Mouse (Mus musculus) macrophage (primary cell): ENCODE results near the gene Sectm1a. TPM values are rescaled to one million over a fixed set of nuclear protein-coding genes. Genes with fewer than 3 reads are reported as not detected.
"Not testable (repeated sequence)": the region's sequence is repeated elsewhere in the genome, so short reads cannot be mapped to it uniquely, and the experiment has no call there.

ENCODE experiments used
- H3K27ac ChIP-seq: fragments of 350-480 bp; formaldehyde crosslinking; 2 replicates; pipeline ENCODE4 v1.9.0; 2021
- H3K36me3 ChIP-seq: fragments of 350-480 bp; formaldehyde crosslinking; 2 replicates; pipeline ENCODE4 v1.9.0; 2021; ENCODE audit errors: inconsistent target
- H3K4me3 ChIP-seq: fragments of 350-480 bp; formaldehyde crosslinking; 2 replicates; pipeline ENCODE4 v1.9.0; 2021; ENCODE audit errors: inconsistent target
- H3K79me2 ChIP-seq: fragments of 350-480 bp; formaldehyde crosslinking; 2 replicates; pipeline ENCODE4 v1.9.0; 2021; ENCODE audit errors: inconsistent target
- WGBS: methylation state at CpG from one replicate; pipeline ENCODE4 v1.1.7; 2026; ENCODE audit warnings: inconsistent platforms; ENCODE audit not compliant: missing documents; 5-methylcytosine and 5-hydroxymethylcytosine counted together
- polyA plus RNA-seq: library from polyadenylated mRNA; stranded (reverse); fragments of 250-400 nt; gene quantifications from 3 replicates; pipeline ENCODE4 v1.2.4, GENCODE M21; 2018; ENCODE audit warnings: inconsistent platforms

The Sectm1a gene
- polyA plus RNA-seq, 1 experiment from 2014 or later, result not detected

DNA sequence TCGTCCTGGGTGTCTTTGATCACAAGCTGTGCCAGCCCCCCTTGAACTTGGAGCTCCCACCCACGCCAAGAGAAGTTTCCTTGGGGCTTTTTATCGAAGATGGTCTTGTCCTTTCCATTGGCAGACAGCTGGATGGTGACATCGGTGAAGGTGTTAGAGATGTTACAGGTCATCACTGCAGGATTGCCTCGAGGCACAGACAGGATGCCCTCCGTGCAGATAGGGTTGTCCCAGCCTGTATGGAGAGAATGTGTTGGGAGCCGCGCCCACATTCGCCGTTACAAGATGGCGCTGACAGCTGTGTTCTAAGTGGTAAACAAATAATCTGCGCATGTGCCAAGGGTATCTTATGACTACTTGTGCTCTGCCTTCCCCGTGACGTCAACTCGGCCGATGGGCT is 11.4 kb downstream of the Sectm1a start:
- H3K36me3 ChIP-seq, H3K79me2 ChIP-seq, H3K4me3 ChIP-seq, H3K27ac ChIP-seq: not testable (repeated sequence)
- WGBS, result 97% methylated on average over 11 of the region's 16 CpGs

DNA sequence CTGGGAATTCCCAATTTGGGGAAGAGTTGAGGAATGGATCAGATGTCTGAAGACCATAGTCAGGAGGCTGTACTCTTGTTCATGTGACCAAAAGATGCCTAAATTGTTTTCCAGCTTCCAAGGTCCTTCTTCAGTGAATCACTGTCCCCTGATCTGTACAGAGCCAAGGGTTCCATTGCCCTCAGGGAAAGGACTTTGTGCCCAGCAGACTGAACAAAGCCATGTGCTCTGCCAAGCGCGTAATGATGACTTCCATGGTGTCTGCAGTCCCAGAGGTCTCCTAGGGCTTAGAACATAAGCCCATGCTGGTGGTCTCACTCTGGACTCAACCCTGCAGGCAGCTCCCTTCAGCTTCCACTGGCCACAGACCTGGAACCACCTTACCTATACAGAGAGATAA is 13.1 kb downstream of the Sectm1a start:
- 95% methylated on average over 2 of the region's 2 CpGs for WGBS
- Histone ChIP-seq H3K36me3 (no peaks in the 10 kb centered on the region), H3K79me2 (no peaks in the 10 kb centered on the region), H3K4me3 (no peak overlapping the region), H3K27ac (no peak overlapping the region)

DNA sequence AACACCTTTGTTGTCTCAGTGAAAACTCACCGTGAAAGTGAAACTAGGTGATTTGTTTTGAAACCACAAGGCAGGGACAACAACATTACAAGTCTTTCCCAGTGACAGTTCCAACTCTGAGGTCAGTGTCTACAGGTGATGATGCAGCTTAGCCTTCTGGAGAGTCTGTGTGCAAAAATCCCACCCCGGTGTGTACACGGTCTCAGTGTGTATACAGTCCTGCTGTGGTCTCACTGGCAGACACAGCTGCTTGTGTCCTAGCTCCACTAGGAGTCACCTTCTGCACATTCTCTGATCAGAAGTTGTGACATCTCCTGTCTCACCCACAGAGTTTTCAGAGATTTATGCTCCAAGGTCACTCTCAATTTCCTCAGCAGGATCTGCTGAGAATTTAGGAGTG is 16.8 kb downstream of the Sectm1a start:
- Histone ChIP-seq H3K27ac (no peak overlapping the region), H3K36me3 (no peaks in the 10 kb centered on the region), H3K4me3 (no peak overlapping the region), H3K79me2 (no peaks in the 10 kb centered on the region)
- WGBS, result 66% methylated on average over 3 of the region's 3 CpGs

DNA sequence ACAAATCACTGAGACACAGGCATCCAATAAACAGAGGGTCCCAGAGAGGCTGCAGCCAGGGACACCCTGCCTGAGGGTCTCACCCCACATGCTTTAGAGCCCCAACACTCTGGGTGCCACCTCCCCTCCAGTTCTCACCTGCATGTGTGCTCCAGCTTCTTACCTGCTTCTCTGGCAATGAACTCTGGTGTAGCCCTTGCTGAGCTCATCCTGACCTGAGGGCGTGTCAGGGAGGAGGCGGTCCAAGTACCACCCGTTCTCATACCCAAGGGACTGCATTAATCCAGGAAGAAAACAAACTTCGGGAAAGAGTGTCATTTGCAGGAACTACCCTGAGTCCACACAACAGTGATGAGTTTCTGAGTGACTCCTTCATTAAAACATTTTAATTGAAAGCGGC is 17.6 kb downstream of the Sectm1a start, which contains the start of gene Sectm1b:
Sectm1b (minus strand) TSS at position 191 of the 400 bp plus-strand sequence.
- Histone ChIP-seq H3K36me3 (no peaks in the 10 kb centered on the region), H3K27ac (no peak within 1 kb of the TSS), H3K4me3 (no peak within 1 kb of the TSS), H3K79me2 (no peaks in the 10 kb centered on the region)
- WGBS, result 78% methylated on average over 5 of the region's 5 CpGs

DNA sequence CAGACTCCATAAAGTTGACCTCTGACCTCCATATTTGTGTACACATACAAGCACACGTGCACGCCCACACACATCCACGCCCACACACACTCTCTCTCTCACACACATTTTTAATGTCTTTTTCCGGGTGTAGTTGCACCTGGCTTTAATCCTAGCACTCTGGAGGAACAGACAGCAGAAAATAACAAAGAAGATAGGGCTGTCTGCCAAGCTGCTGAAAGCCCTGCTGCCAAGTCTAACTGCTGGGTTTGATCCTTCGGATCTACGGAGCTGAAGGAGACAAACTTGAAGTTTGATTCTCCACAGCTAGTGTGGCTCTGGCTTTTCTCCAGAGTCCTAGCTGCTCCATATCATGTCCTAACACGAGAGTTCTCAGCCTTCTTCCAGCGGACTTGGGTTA is 19.4 kb downstream of the Sectm1a start:
- Histone ChIP-seq H3K4me3 (no peak overlapping the region), H3K79me2 (no peaks in the 10 kb centered on the region), H3K27ac (no peak overlapping the region), H3K36me3 (no peaks in the 10 kb centered on the region)
- WGBS, result 86% methylated on average over 8 of the region's 8 CpGs

DNA sequence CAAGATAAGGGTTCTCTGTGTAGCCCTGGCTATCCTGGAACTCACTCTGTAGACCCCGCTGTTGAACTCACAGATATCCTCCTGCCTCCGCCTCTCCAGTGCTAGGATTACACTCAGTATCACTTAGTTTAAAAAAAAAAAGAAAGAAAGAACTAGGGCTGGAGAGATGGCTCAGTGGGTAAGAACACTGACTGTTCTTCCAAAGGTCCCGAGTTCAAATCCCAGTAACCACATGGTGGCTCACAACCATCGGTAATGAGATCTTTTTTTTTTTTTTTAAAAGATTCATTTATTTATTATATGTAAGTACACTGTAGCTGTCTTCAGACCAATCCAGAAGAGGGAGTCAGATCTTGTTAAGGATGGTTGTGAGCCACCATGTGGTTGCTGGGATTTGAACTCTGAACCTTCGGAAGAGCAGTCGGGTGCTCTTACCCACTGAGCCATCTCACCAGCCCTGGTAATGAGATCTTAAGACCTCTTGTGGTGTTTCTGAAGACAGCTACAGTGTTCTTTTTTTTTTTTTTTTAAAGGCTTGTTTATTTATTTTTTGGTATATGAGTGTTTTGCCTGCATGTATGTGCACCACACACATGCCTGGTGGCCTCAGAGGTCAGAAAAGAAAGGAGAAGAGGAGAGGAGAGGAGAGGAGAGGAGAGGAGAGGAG is 20.5 kb downstream of the Sectm1a start:
- 94% methylated on average over 2 of the region's 6 CpGs for WGBS
- not testable (repeated sequence) for H3K79me2 ChIP-seq, H3K36me3 ChIP-seq, H3K27ac ChIP-seq, H3K4me3 ChIP-seq

DNA sequence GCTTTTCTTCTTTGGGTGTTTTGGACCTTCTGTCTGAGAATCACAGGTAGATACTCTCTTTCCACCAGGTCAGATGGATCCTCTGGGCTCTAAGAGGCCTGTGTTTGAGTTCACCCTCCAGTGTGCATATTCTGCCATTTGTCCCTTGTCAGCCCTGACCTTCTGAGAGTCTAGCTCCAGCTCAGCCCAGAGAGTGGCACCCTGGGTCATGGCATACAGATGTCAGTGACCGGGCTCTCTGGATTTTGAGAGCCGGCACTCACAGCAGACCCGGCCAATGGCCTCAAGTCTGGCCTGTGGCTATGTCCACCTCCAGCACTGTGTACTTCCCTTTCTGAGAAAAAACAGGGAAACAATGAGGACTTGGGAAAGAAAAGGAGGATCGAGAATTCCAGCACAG is 21.5 kb downstream of the Sectm1a start:
- Histone ChIP-seq H3K27ac (no peak overlapping the region), H3K36me3 (no peaks in the 10 kb centered on the region), H3K79me2 (no peaks in the 10 kb centered on the region), H3K4me3 (no peak overlapping the region)
- 89% methylated on average over 4 of the region's 4 CpGs for WGBS

DNA sequence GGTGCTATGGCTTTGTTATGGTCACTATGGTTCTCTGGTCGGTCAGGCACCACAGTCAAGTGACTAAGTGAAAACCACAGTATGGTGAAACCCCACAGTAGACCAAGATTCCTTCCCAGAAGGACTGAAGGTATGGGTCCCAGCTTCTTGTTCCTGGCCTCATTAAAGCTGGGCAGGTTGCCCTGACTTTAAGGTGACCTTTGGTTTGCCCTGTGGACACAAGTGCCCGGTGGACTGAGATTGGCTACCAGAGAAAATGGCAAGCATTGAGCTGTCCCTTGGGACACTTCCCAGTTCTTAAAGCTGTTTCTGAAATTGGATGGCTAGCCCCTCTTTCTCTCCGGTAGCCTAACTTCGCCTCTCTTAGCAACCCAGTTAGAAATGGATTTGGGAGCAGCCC is 22.1 kb downstream of the Sectm1a start:
- no peaks in the 10 kb centered on the region for H3K36me3 ChIP-seq
- no peak overlapping the region for H3K27ac ChIP-seq
- 82% methylated on average over 4 of the region's 4 CpGs for WGBS
- no peaks in the 10 kb centered on the region for H3K79me2 ChIP-seq
- H3K4me3 ChIP-seq, result no peak overlapping the region

DNA sequence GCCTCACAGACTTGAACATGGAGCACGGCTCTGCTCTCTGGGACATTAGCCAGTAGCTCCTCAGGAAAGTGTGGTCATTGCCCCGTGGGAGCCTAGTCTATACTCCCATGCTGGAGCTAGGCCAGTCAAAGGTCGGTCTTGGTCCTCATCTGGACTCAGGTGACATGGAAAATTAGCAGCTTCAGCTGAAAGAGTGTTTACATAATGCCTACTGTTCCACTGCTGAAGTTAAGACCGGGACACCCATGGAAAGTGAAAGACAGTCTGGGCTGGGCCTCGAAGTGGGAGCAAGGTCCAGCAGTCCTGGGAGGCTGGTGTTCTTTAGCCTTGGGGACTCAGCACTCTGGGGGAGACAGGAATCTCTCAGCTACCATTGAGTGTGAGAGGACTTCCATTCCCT is 22.9 kb downstream of the Sectm1a start:
- no peak overlapping the region for H3K4me3 ChIP-seq
- H3K27ac ChIP-seq, result no peak overlapping the region
- H3K36me3 ChIP-seq, result no peaks in the 10 kb centered on the region
- no peaks in the 10 kb centered on the region for H3K79me2 ChIP-seq
- 77% methylated on average over 5 of the region's 5 CpGs for WGBS

DNA sequence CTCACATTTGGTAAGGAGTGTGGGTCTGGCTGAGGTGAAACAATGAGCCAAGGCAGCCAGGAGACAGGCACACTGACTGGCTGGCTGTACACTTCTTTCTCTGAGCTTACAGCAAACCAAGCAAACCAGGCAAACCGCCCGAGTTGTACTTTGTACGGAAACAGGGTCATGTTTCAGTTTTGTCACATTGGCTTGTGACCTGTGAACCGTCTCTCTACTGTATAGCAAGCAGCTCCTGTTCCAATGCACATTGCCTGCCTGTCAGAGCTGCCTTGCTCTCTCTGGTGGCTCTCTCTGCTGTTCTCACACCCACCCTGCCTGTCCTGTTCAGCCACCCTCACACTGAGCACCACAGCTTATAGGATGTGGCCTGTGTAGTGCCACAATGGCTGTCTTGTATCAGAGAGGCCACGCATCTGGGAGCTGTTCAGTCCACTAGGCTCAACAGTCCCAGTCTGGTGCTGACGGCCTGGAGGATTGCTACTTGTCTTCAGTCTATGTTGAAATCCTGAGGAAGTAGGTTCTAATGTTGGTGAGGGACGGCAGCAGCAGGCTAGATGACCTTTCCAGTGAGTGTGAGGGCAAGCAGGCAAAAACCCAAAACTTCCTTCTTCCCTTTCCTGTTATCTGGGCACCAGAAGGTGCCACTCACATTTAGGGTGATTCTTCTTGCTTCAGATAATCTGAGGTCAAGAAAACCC is 24.3 kb downstream of the Sectm1a start:
- Histone ChIP-seq H3K79me2 (no peaks in the 10 kb centered on the region), H3K36me3 (no peaks in the 10 kb centered on the region), H3K4me3 (no peak overlapping the region), H3K27ac (no peak overlapping the region)
- WGBS, result 62% methylated on average over 7 of the region's 7 CpGs

DNA sequence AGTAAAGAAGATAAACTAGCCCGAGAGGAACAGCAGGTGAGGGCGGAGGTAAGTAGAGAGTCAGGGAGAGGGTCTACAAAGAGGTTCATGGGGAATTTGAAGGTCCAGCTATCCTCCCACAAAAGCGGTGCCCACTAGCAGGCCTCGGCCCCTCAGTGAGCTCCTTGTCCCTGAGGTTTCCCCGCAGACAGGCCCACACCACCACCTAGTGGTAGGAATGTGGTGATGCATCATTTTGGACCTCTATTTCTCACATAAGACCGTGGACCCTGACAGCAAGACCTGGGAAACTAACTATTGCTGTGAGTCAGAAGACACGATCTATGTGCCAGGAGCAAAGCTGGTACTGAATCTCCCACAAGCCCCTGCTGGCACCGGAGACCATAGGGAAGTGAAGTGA is 27.5 kb downstream of the Sectm1a start:
- WGBS, result 24% methylated on average over 8 of the region's 8 CpGs
- no peaks in the 10 kb centered on the region for H3K36me3 ChIP-seq
- H3K27ac ChIP-seq, result no peak overlapping the region
- H3K79me2 ChIP-seq, result no peaks in the 10 kb centered on the region
- H3K4me3 ChIP-seq, result no peak overlapping the region

DNA sequence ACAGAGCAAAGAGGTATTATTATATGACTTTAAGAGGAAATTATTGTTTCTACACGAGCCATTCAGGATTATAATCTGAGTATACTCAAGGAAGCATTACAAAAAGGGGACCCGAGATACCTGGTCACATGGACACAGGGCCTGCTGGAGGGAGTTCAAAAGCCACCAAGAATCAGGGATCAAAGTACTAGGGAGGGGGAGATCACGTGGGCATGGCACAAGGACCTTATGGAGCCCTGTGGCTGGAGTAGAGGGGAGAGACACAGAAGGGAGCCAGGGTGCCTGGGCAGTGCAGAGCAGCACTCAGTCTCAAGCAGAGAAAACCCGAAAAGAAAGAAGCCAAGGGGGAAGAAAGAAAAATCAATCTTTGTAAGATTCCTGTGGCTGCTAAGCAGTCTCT is 28.6 kb downstream of the Sectm1a start:
- Histone ChIP-seq H3K79me2 (no peaks in the 10 kb centered on the region), H3K27ac (no peak overlapping the region), H3K4me3 (no peak overlapping the region), H3K36me3 (no peaks in the 10 kb centered on the region)
- 93% methylated on average over 4 of the region's 4 CpGs for WGBS

DNA sequence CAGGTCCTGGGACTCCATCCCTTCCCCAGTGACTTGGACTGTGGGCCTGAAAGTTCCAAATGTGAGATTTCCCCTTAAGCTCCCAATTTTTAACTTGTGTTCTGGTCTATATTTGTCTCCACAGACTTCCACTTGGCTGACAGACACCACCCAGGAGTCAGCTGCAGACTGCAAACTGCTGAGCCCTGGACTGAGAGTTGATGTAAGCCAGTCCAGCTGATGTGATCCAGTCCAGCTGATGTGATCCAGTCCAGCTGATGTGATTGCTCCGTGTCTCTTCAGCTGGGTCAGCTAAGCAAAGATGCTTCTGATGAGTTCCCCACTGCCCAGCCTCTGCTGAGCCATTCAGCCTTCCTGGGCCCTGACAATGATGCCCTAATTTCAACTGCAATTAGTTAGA is 29.2 kb downstream of the Sectm1a start:
- H3K27ac ChIP-seq, result no peak overlapping the region
- H3K4me3 ChIP-seq, result no peak overlapping the region
- H3K36me3 ChIP-seq, result no peaks in the 10 kb centered on the region
- no peaks in the 10 kb centered on the region for H3K79me2 ChIP-seq
- WGBS, result 86% methylated on average over 1 of the region's 1 CpGs

DNA sequence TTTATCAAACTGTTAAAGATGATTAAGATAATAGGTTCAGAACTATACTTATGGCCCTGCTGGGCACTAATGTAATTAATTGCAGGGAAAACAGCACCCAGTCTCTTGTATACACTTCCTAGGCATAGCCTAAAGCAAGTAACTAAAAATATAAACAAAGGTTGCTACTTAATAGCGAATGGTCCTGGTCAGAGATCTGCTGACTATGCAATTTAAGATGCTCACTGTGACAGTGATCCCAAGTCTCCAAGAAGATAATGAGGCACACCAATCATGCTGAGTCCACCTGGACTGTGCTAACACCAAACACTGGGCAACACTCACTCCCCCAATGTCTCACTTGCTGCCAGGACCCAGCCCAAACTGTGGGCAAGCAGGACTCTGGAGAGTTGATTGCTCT is 31.2 kb downstream of the Sectm1a start:
- 100% methylated on average over 1 of the region's 1 CpGs for WGBS
- H3K27ac ChIP-seq, result no peak overlapping the region

DNA sequence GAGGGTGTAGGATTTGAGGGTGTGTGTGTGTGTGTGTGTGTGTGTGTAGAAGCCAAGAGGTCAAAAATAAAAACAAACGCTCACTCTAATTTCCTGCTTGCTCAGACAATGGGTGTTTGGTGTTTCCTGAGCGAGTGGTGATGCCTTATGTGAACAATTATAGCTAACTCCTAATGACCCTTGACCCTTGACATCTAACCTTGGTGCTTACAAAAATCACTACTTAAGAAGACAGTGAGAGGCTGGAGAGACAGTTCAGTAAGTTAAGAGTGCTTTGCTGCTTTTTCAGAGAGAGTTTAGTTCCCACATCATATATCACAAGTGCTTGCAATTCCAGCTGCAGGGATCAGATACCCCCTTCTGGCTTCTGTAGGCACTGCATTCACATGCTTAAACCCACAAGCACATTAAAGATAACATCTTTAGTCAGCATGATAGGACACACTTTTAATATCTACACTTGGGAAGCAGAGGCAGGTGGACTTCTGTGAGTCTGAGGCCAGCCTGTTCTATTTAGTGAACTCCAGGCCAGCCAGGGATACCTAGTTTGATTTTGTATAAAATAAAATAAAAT is 33.1 kb downstream of the Sectm1a start:
- Histone ChIP-seq H3K79me2 (no peaks in the 10 kb centered on the region), H3K27ac (no peak overlapping the region), H3K4me3 (no peak overlapping the region), H3K36me3 (no peaks in the 10 kb centered on the region)
- 78% methylated on average over 2 of the region's 2 CpGs for WGBS

More for the DNA sequence above, 31.2 kb downstream of the Sectm1a start:
- Histone ChIP-seq H3K36me3 (no peaks in the 10 kb centered on the region), H3K4me3 (no peak overlapping the region), H3K79me2 (no peaks in the 10 kb centered on the region)
